Mouse (Mus musculus) thymus, postnatal 4 days (tissue): ENCODE results near the gene Dpf3.

Experiments used
- DNase-seq: peaks from one replicate; pipeline ENCODE4 v3.0.0; 2021

Gene Dpf3

GRCm38 (mm10) chr12:83208841-83209240 lies 278.7 kb downstream of the Dpf3 start:
- no peak for DNase-seq

- DNase-seq: no peak
Observed at GRCm38 (mm10) chr12:83208011-83208410, 279.5 kb downstream of the Dpf3 start.

- no peak for DNase-seq
Observed at GRCm38 (mm10) chr12:83207481-83207880, 280.0 kb downstream of the Dpf3 start.

- DNase-seq: no peak
Observed at GRCm38 (mm10) chr12:83206866-83207265, 280.6 kb downstream of the Dpf3 start.

- no peak for DNase-seq
Observed at GRCm38 (mm10) chr12:83204361-83204760, 283.2 kb downstream of the Dpf3 start.

- DNase-seq: no peak
Observed at GRCm38 (mm10) chr12:83201674-83202073, 285.8 kb downstream of the Dpf3 start.

GRCm38 (mm10) chr12:83180561-83180960 lies 307.0 kb downstream of the Dpf3 start:
- DNase-seq: no peak

- no peak for DNase-seq
Observed at GRCm38 (mm10) chr12:83179860-83180259, 307.7 kb downstream of the Dpf3 start.

GRCm38 (mm10) chr12:83178770-83179169 lies 308.7 kb downstream of the Dpf3 start:
- no peak for DNase-seq

- DNase-seq: no peak
Observed at GRCm38 (mm10) chr12:83169495-83170209, 317.9 kb downstream of the Dpf3 start.

GRCm38 (mm10) chr12:83168310-83168709 lies 319.2 kb downstream of the Dpf3 start:
- no peak for DNase-seq

GRCm38 (mm10) chr12:83165058-83165457 lies 322.5 kb downstream of the Dpf3 start:
- no peak for DNase-seq
